Mouse (Mus musculus) cerebellum, postnatal 10 days (tissue): ENCODE results near the gene Cables2.

Experiments used
- DNase-seq, 2 experiments: peaks; one replicate each; pipeline ENCODE4 v3.0.0; 2021; ENCODE audit warnings: mixed read lengths in 2 of 2

The Cables2 gene

DNA sequence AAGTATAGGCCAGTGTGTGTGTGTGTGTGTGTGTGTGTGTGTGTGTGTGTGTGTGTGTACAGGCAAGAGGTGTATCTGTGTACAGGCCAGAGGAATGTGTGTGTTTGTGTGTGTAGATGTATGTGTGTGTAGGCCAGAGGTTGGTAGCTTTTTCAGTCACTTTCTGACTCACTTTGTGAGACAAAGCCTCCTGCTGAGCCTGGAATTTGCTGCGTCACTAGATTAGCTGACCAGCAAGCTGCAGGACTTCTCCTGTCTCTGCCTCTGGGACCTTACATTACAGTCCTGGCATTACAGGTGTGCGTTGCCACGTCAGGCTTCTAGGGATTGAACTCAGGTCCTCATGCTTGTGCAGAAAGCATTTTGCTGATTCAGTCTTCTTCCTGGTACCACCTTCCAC lies 21.5 kb downstream of the Cables2 start:
- peak in 1 of 2 experiments; percentile 19 for DNase-seq

DNA sequence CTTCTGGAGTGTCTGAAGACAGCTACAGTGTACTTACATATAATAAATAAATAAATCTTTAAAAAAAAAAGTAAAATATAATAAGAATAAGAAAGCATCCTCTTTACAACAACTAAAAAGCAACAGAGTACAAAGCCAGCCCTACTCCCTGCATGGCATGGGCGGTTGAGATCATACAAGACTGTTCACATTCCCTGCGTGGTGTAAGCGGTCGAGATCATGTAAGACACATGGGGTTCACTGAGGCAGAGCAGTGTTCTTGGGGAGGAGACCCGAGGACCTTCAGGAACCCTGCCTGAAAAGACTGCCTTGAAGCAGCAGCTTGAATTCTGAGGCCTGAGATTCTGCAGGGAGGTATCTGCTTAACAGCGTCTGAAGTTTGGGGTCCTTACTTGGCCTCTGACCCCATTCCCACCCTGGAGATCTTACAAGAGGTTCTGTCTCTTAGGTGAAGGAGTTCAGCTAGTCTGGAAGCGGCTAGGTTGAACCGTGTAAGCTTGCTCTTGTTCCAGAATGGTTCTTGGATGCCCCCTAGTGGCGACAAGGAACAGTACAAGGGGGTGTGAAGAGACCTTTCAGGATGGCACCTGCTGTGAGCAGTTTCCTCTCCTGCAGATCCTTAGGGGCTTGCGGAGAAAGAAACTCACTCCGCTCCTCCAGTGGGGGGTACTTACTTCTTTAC lies 22.2 kb downstream of the Cables2 start:
- peak; percentile 92 to 93 for DNase-seq

DNA sequence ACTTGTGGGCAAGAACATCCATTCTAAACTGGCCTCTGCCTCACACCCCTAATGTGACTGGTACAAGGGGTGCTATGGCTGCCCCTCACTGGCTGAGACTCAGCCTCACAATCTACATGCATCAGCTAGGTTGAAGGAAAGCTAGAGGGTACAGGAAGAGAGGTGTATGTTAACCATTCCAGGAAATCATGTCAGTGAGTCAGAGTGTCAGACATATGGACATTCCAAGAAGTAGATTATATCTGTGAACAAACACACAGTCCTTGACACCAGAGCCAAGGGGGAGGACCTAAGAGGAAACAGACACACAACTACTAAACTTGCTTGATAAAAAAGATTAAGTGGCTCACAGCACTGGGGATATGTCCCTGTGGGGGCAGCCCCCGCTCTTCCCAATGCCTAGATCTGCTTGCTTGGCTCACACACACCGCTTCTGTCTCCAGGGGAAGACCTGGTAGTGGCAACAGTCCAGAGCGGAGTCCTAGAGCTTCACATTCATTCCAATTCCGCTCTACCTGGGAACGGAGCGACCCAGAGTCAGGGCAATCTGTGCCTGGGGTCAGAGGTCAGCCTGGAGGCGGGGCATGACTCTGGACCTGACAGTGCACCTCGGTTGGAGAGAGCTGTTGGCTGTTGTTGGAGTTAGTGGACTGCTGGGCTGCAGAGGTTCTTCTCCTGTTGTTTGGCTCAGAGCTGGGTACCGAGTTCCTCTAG lies 24.2 kb downstream of the Cables2 start:
- no peak for DNase-seq

GRCm38 (mm10) chr2:180247916-180248315 lies 25.4 kb downstream of the Cables2 start:
- DNase-seq, result no peak

- no peak for DNase-seq
These were observed 30.2 kb downstream of the Cables2 start for GRCm38 (mm10) chr2:180243108-180243507.

DNA sequence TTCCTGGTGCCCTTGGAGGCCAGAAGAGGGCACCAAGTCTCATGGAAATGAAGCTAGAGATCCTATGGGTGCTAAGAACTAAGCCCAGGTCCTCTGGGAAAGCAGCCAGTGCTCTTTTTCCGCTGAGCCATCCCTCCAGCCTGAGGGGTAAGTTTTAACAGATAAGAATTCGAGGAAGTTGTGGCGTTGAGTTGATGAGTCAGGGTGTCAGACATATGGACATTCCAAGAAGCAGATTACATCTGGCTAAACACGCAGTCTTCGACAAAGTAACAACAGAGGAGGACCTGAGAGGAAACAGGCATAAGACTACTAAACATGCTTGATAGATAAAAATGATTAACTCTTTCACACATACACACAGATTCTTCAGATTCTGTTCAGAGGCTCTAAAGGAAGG lies 34.7 kb downstream of the Cables2 start:
- DNase-seq, result no peak

GRCm38 (mm10) chr2:180237601-180238345 lies 35.5 kb downstream of the Cables2 start:
- no peak for DNase-seq

DNA sequence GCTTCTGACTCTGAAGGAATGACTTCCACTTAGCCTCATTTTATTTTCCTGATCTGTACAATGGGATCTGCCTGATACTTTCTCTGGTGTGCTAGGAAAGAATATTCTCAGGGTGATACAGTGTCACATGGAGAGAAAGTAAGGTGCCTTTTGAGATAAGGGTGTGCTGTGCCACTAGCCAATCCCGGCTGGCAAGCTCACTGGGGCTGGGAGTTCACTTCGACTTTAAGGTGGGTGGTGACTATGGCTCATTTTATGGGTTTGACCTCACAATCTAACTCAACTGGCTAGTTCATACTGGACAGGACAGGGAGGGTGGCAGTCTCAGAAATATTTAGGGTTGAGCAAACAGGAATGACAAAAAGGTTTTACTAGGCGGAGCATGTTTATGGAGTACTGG lies 36.4 kb downstream of the Cables2 start:
- no peak for DNase-seq

DNA sequence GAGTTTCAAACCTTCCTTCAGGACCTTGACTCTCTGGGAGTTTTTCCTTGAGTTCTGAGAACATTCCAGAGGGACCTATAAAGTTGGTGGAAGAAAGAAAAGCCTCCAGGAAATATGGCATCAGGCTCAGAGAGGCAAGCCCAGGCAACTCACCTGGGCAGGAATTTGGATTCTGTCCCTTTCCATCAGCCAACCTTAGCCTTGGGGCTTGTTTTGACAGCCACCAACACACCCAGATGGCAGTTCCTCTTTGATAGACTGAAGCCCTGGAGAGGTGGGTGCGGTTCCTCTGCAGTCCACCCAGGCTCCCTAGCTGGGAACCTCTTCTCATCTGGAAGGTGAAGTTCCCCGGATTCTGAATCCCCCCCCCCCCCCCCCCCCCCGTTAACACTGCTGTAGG lies 36.8 kb downstream of the Cables2 start:
- DNase-seq, result no peak

DNA sequence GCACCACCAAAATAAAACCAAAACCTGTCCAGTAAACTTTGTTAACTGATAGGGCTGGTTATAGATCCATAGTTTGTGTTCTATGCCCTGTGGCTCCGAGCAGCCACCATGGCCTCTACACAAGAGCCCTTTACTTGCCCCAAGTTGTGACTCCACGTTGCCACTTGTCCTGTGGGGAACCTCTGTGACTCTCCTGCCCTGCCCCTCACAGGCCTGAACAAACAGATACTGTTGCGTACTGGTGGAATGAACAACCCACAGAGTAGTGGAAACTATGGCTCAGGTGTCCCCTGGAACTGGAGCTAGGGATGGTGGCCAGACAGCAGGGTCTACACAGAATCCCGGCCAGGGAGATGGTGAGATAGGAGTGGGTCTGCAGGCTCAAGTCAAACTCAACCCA lies 37.5 kb downstream of the Cables2 start:
- DNase-seq, result no peak

DNA sequence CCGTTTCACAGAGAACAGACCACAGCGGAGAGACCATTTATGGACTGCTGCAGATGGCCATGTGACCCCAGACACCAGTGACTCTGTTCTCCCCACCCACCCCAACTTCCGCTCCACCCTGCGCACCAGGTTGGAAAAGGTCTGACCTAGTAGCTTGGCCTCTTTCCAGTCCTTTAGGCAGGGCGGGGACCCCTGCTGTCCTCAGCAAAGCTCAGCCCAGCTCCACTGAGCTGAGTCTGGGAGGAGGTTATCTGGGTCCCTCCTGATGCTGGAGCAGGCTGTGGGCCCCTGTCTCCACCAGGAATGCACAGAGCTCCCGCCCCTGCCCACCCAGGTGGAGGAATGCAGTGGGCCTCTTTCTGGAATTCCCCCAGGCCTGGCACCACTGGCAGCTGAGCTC lies 38.3 kb downstream of the Cables2 start:
- peak in 1 of 2 experiments; percentile 21 for DNase-seq

DNA sequence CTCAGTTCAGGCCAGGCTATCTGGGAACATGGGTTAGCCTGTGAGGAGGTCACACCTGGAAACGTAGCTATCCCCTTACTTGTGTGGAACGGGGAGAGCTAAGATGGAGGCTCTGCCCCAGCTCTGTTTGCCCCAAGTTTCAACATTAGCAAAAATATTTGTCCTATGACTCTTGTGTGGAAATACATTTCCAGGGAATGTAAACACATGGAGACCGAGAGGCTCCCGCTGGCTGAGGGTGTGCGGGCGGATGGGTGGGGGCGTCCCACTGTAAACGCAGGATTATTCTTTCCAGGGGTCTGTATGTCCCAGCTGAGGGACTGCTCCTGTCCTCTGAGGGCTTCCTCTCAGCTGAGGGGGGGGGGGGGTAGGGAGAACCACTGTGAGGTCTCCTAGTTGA lies 38.9 kb downstream of the Cables2 start:
- no peak for DNase-seq

- no peak for DNase-seq
These were observed 40.0 kb downstream of the Cables2 start for GRCm38 (mm10) chr2:180233101-180233904.

DNA sequence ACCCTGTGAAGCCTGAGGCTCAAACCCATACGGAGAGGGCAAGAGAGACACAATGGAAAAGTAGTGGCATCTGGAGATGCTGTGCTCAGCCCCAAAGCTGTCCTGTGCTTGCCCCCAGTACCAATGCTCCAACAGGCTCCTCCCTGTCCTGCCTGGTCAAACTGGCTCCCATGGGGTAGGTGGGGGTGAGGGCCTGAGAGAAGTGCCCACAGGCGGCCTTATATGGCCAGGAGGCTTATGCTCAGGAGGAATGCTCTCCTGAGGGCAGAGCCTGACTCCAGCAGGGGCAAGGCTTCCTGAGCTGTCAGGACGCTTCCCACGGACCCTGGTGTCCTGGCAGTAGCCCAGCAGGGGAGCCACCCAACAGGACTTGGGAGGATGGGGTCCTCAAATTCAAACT lies 42.8 kb downstream of the Cables2 start:
- no peak for DNase-seq

GRCm38 (mm10) chr2:180229129-180229528 lies 44.2 kb downstream of the Cables2 start:
- no peak for DNase-seq

GRCm38 (mm10) chr2:180228592-180228991 lies 44.7 kb downstream of the Cables2 start:
- no peak for DNase-seq

DNA sequence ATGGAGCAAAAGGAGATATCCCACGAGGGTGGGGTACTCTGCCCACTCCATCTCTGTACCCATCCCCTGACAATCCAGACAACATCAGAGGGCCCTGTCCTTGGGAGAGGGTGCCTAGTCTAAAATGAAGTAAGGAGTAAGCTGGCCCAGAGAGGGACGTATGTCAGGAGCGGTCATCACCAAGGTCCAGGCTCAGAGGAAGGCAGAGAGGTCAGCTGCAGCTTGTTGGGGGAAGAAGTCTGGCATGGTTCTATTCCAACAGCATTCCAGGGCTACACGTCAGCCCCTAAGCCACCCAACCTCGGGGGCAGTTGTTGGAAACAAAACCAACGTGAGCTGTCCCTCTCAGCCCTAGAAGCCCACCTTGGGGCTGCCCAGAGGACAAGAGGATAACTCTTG lies 45.2 kb downstream of the Cables2 start:
- no peak for DNase-seq

GRCm38 (mm10) chr2:180227262-180228059 lies 45.8 kb downstream of the Cables2 start:
- peak; percentile 72 to 76 for DNase-seq

- DNase-seq, result peak; percentile 57 to 64
These were observed 47.4 kb downstream of the Cables2 start, which contains the start of gene Lama5 for GRCm38 (mm10) chr2:180225762-180226378. Gene Lama5 (minus strand): TSS chr2:180225859.

DNA sequence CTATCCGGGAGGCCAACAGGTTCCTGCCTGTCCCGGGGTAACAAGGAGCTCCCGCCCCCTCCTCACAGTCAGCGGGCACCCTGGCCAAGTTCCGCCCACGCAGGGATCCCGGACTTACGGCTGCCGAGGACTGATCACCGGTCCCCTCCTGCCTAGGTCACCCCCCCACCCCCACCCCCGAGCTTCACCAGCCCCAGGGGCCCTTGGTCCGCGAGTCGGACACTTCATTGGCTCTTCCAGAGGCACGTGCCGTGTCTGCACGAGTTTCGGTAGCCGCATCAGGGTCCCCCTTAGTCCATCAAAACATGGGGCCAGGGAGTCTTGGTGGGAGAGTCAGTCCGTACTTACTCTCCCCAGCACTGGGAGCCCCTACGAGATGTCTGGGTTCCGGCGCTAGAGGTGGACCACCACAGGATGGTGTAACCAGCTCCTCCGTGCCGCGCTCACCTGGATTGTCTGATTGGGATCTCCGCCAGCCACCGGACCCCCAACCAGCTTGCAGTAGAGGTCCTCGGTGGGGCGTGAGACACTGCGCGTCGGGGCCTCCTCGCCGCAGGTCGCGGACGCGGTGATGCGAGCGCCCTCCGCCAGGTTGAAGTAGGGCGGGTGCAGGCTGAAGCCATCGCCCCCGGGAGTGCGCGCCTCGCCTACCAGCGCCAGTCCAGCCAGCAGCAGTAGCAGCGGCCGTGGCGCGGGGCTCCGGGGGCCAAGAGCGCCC lies 48.1 kb downstream of the Cables2 start:
- peak in 1 of 2 experiments; percentile 54 for DNase-seq

- DNase-seq, result no peak
These were observed 48.7 kb downstream of the Cables2 start for GRCm38 (mm10) chr2:180224647-180225043.
